Mouse (Mus musculus) hindbrain, embryonic 14.5 days (tissue): ENCODE measurements around the gene Erv3. TPM values are rescaled to one million over a fixed set of nuclear protein-coding genes. Genes with fewer than 3 reads are reported as not detected.
"Not testable (repeated sequence)": the region's sequence is repeated elsewhere in the genome, so short reads cannot be mapped to it uniquely, and the experiment has no call there.

Source experiments
- ATAC-seq: fragments of 200-750 bp; cut with Nextera tagmentation; 2 replicates; pipeline ENCODE4 v1.8.0; 2017; ENCODE audit warnings: moderate number of reproducible peaks, mild to moderate bottlenecking, moderate TSS enrichment, moderate library complexity; ENCODE audit not compliant: low FRiP score
- DNase-seq: peaks from one replicate; pipeline ENCODE4 v3.0.0-alpha.2; 2015; ENCODE audit warnings: low spot score
- H3K27ac ChIP-seq: fragments of 300-500 bp; sonication (generic); 2 replicates; pipeline ENCODE4 v1.5.1; 2014; ENCODE audit warnings: mild to moderate bottlenecking, moderate library complexity
- H3K27me3 ChIP-seq: fragments of 300-500 bp; sonication (generic); 2 replicates; pipeline ENCODE4 v1.6.1; 2014; ENCODE audit warnings: mild to moderate bottlenecking, low read length, mixed read lengths; ENCODE audit not compliant: control insufficient read depth, insufficient read depth
- H3K36me3 ChIP-seq: fragments of 300-500 bp; sonication (generic); replicated peaks from 2 replicates; pipeline ENCODE4 v1.6.1; 2014; ENCODE audit not compliant: control insufficient read depth, insufficient read depth
- H3K4me1 ChIP-seq: fragments of 300-500 bp; sonication (generic); replicated peaks from 2 replicates; pipeline ENCODE4 v1.6.1; 2014; ENCODE audit warnings: antibody characterized with exemption, low read length, mixed read lengths; ENCODE audit not compliant: control insufficient read depth, insufficient read depth
- H3K4me2 ChIP-seq: fragments of 300-500 bp; sonication (generic); replicated peaks from 2 replicates; pipeline ENCODE4 v1.6.1; 2014; ENCODE audit warnings: mild to moderate bottlenecking, moderate library complexity
- H3K4me3 ChIP-seq: fragments of 300-500 bp; sonication (generic); replicated peaks from 2 replicates; pipeline ENCODE4 v1.5.1; 2014; ENCODE audit warnings: mild to moderate bottlenecking, low read length
- H3K9ac ChIP-seq: fragments of 300-500 bp; sonication (generic); 2 replicates; pipeline ENCODE4 v1.6.1; 2014
- H3K9me3 ChIP-seq: fragments of 300-500 bp; sonication (generic); 2 replicates; pipeline ENCODE4 v1.6.1; 2016; ENCODE audit warnings: low read length; ENCODE audit not compliant: control insufficient read depth
- WGBS: fragments of 180-500 bp; shearing (Covaris S2); extraction: QIAGEN DNeasy Blood & Tissue Kit; methylation state at CpG from one replicate; pipeline ENCODE4 v1.1.7; 2014; 5-methylcytosine and 5-hydroxymethylcytosine counted together
- polyA plus RNA-seq: library from polyadenylated mRNA; unstranded; fragments of >200 nt; fragmentation: Nextera tagmentation; extraction: Ambion mirVana; gene quantifications from 2 replicates; pipeline ENCODE4 v1.2.1, GENCODE M21; 2014

The Erv3 gene
- polyA plus RNA-seq, 1 experiment from 2014 or later, result 0.07 TPM

DNA sequence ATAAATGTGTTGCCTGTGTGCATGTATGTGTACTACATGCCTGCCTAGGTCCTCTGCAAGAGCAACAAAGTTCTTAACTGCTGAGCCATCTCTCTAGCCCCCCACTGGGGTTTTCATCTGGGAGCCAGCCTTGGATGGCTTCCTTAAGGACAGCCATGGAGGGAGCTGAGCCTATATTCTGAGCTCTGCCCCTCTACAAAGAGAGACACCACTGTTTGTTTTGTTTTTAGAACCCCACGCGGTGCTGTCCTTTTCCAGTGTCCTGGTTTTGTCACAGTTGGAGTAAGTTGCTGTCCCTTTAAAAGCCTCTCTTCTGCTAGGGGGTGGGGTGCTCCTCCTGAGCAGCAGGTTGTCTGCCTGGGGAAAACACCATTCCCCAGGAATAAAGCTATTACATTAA is 27.7 kb downstream of the Erv3 start:
- no peak for ATAC-seq
- Histone ChIP-seq H3K4me3 (no peak overlapping the region), H3K9ac (no peak overlapping the region), H3K9me3 (peaks cover 11% of the 10 kb centered on the region), H3K4me2 (no peak overlapping the region), H3K27ac (no peak overlapping the region), H3K27me3 (no peaks in the 10 kb centered on the region), H3K36me3 (no peaks in the 10 kb centered on the region), H3K4me1 (0 out of 2 replicates have a peak, but pooled peaks cover 4% of the 10 kb centered on the region)
- DNase-seq, result no peak
- 15% methylated on average over 2 of the region's 2 CpGs for WGBS

DNA sequence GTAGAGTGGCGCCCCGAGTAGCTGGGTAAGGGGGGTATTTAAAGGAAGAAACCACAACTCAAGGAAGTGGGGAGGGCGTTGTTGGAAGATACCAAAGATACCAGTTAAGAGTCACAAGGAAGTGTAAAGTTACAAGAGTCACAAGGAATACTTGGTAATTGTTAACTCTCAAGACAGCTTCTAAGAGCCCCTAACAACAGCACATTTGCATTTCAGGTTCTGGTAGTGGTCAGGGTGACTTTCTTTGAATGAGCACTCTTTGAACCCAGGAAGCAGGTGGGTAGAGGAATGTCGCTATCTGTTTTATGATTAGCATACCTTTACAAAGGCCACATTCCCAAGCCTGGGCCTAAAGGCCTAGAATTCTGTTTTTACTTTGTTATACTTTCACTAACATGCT is 28.6 kb downstream of the Erv3 start:
- H3K4me1 ChIP-seq, H3K4me2 ChIP-seq, H3K27me3 ChIP-seq, ATAC-seq, DNase-seq, H3K9ac ChIP-seq, H3K36me3 ChIP-seq, H3K4me3 ChIP-seq, H3K27ac ChIP-seq: not testable (repeated sequence)
- 84% methylated on average over 4 of the region's 4 CpGs for WGBS
- H3K9me3 ChIP-seq, result peaks cover 11% of the 10 kb centered on the region

DNA sequence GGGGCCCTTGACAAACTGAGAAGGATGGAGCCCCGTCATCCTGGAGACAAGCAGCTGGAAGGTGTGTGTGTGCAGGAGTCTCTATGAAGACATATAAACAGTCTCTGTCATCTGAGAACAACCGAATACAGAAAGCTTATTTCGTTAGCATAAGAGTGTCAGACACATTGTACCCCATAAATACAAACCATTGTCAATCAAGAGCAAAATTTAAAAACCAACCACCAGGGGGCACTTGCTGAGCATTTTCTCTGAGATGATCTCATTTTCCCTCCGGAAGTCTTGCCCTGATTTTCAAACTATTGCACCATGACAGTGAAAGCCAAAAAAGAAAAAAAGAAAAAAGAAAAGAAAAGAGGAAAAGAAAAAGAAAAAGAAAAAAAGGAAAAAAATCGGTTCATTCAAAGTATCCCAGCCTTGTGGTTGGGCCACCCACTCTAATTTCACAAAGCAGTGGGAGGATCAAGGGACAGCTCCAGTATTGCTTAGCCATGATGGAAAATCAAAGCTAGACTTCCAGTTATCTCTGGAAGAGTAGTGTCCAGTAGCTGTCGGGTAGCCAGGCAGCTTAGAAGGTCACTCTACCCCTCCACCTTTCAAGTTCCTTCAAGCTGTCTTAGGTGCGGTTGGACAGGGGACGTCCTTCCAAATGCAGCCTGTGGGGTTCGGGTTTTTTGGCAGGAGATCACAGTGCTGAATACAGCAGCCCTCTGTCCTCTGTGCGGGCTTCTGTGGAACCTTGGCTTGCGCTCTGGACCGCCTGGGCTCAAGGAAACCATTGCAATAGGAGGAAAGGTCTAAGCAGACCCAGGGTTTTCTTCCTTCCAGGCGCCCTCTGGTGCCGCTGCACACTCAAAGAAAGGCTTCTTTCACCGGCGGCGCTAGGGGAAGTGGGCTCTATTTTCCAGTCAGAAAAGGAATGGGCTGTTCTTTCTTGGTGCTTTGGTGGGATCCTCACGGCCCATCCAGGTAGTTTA is 31.3 kb downstream of the Erv3 start:
- peaks cover 4% of the 10 kb centered on the region for H3K9me3 ChIP-seq
- no peaks in the 10 kb centered on the region for H3K27me3 ChIP-seq
- 41% methylated on average over 18 of the region's 18 CpGs for WGBS
- ATAC-seq, result peak; percentile 64; the same call in 1 of the 2 replicates
- H3K27ac ChIP-seq, result peak overlapping the region; percentile 22; the same call in 1 of the 2 replicates
- no peaks in the 10 kb centered on the region for H3K36me3 ChIP-seq
- no peak overlapping the region for H3K9ac ChIP-seq
- DNase-seq, result peak; percentile 88
- H3K4me3 ChIP-seq, result no peak overlapping the region
- H3K4me1 ChIP-seq, result 0 out of 2 replicates have a peak, but pooled peaks cover 4% of the 10 kb centered on the region
- peak overlapping the region; percentile 34 for H3K4me2 ChIP-seq

DNA sequence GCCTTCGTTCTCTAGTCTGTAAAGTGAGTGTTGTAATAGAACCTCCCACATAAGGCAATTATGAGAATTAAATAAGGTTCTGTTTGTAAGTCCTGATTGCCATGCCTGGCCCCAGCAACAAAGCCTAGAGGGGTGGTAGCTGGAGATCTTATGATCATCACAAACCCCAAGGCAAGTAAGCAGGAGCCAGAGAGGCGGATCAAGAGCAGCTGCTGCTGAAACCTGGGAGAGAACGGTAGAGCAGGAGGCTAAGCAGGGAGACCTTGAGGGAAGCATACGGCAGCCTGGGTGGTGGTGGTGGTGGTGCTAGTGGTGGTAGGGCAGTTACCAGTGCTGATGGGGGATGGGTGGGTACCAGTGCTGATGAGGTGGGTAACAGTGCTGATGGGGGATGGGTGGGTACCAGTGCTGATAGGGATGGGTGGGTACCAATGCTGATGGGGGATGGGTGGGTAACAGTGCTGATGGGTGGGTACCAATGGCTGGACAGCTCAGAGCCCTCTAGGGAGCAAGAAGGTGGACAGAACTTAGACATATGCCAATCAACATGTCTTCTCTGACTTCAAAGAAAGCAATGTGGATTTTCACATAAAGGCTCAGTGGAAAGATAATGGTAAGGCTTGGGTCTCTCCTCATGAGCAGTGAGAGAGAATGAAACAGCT is 32.4 kb downstream of the Erv3 start:
- Histone ChIP-seq H3K4me3 (no peak overlapping the region), H3K36me3 (no peaks in the 10 kb centered on the region), H3K4me2 (no peak overlapping the region), H3K9me3 (no peaks in the 10 kb centered on the region), H3K4me1 (0 out of 2 replicates have a peak, but pooled peaks cover 4% of the 10 kb centered on the region), H3K9ac (no peak overlapping the region), H3K27me3 (no peaks in the 10 kb centered on the region), H3K27ac (no peak overlapping the region)
- ATAC-seq, result no peak
- 90% methylated on average over 4 of the region's 4 CpGs for WGBS
- no peak for DNase-seq

DNA sequence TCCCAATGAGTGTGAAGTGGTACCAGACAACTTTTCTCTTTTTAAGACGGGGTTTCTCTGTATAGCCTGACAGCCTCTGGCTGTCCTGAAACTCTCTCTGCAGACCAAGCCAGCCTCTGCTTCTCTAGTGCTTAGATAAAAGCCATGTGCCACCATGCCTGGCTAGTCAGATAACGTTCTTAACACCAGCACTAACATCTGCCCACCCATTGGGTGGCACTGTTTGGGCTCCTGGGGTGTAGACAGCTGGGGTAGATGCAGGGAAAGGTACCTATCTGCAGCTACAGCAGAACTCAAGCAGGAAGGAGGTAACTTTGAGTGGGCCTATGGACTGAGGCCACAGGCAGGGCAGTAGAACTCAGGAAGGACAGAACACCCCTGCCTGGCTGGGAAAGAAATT is 34.0 kb downstream of the Erv3 start:
- no peak overlapping the region for H3K4me3 ChIP-seq
- no peaks in the 10 kb centered on the region for H3K36me3 ChIP-seq
- H3K9ac ChIP-seq, result no peak overlapping the region
- no peaks in the 10 kb centered on the region for H3K27me3 ChIP-seq
- ATAC-seq, result no peak
- 60% methylated on average over 2 of the region's 2 CpGs for WGBS
- no peak overlapping the region for H3K4me2 ChIP-seq
- no peak overlapping the region for H3K27ac ChIP-seq
- H3K4me1 ChIP-seq, result peaks cover 4% of the 10 kb centered on the region; the same call in 1 of the 2 replicates
- no peaks in the 10 kb centered on the region for H3K9me3 ChIP-seq
- DNase-seq, result no peak

DNA sequence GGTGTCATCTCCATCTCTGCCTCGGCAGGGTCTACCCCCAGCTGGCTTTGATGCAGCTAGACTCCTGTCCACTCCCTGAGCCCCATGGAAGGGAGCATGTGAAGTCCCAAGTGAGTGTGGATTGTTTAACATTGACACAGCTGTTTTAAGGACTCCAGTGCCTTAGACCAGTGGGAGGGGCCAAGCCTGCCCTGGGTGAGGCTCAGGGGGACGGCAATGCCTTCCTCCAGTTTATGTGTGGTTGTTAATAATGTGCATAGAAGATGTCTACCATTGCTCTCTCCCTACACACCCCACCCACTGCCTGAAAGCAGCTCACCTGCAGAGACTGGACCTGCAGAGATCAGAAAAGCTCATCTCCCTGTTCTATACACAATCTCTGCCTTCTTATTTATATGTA is 35.6 kb downstream of the Erv3 start:
- H3K27me3 ChIP-seq, result no peaks in the 10 kb centered on the region

DNA sequence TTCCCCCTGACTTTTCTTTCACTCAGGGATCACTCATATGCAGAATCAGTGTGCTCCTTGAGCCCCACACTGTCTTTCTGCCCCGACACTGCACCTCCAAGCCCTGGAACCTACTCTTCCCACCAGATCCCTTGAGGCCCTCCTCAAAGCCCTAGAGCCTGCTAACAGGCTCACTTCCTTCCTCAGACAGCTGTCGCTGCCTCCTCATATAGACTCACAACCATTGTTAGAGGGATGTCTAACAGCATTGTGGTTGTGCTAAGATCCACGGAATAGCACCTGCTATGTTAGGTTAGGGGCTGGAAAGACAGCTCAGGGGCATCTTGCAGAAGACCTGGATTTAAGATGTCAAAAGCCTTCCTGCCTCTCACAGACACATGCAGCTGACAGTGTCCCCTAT is 37.1 kb downstream of the Erv3 start:
- Histone ChIP-seq H3K4me3 (no peak overlapping the region), H3K36me3 (no peaks in the 10 kb centered on the region), H3K4me2 (no peak overlapping the region), H3K4me1 (no peaks in the 10 kb centered on the region; the same call in 1 of the 2 replicates), H3K9ac (no peak overlapping the region), H3K27me3 (no peaks in the 10 kb centered on the region), H3K9me3 (no peaks in the 10 kb centered on the region), H3K27ac (no peak overlapping the region)
- ATAC-seq (no peak), DNase-seq (no peak)
- 87% methylated on average over 3 of the region's 3 CpGs for WGBS

More for the DNA sequence above, 35.6 kb downstream of the Erv3 start:
- Histone ChIP-seq H3K36me3 (no peaks in the 10 kb centered on the region), H3K27ac (no peak overlapping the region), H3K4me3 (no peak overlapping the region), H3K4me1 (peaks cover 4% of the 10 kb centered on the region; the same call in 1 of the 2 replicates), H3K9ac (no peak overlapping the region), H3K4me2 (no peak overlapping the region), H3K9me3 (no peaks in the 10 kb centered on the region)
- no peak for DNase-seq
- ATAC-seq, result no peak
- 68% methylated on average over 2 of the region's 2 CpGs for WGBS

DNA sequence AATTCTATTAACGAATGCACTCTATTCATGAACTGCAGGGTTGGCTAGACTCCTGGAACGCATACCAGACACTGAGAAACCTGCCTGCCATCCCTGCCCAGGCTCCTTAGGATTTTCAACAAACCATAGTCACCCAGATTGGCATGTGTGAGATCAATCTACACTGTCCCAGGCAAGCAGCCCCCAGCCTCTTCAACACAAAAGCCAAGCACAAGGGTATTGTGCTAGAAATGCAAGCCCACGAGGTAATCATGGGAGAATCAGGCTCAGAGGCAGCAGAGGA is 37.9 kb downstream of the Erv3 start:
- DNase-seq, result no peak
- no peak overlapping the region for H3K9ac ChIP-seq
- H3K36me3 ChIP-seq, result no peaks in the 10 kb centered on the region
- no peak overlapping the region for H3K4me3 ChIP-seq
- no peaks in the 10 kb centered on the region; the same call in 1 of the 2 replicates for H3K4me1 ChIP-seq
- no peaks in the 10 kb centered on the region for H3K9me3 ChIP-seq
- no peak overlapping the region for H3K4me2 ChIP-seq
- no peak for ATAC-seq
- no peaks in the 10 kb centered on the region for H3K27me3 ChIP-seq
- no peak overlapping the region for H3K27ac ChIP-seq
- WGBS, result 55% methylated on average over 3 of the region's 3 CpGs

DNA sequence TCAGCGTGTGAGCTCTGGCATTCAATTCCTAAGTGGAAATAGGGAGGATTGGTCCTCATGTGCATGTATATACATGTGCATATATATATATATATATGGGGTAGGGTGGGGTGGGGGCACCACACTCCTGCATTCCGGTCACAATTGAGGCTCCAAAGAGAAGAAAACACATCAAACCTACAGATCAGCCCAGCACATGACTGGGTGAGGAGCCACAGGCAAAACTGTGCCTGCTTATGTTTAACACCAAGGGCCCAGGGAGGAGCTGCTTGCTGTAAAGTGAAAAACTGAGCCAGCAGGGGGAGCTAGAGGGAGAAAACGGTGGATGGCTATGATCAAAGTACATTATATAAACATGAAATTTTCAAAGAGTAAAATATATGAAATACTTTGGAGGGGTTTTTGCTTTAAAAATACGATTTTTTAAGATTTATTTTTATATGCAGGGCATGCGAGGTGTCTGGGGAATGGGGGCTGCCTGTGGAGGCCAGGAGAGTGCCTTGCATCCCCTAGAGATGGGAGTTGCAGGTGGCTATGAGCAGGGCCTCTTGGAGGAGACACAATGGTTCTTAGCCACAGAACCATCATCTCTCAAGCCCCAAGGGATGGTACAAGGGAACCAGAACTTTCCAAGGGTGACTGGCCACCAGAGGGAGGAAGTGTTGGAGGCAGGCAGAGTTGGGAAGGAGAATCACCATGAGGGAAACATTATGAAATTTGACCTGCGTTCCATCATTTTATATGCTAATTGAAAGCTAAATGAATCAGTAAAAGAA is 38.4 kb downstream of the Erv3 start:
- ATAC-seq (peak; percentile 63; the same call in 1 of the 2 replicates), DNase-seq (peak; percentile 89)
- 38% methylated on average over 6 of the region's 6 CpGs for WGBS
- Histone ChIP-seq H3K4me3 (no peak overlapping the region), H3K9me3 (no peaks in the 10 kb centered on the region), H3K36me3 (no peaks in the 10 kb centered on the region), H3K9ac (no peak overlapping the region), H3K4me2 (no peak overlapping the region), H3K27me3 (no peaks in the 10 kb centered on the region), H3K27ac (no peak overlapping the region), H3K4me1 (no peaks in the 10 kb centered on the region; the same call in 1 of the 2 replicates)
